Mouse (Mus musculus) neural tube, embryonic 15.5 days (tissue): ENCODE measurements around the gene Slc17a4. TPM values are rescaled to one million over a fixed set of nuclear protein-coding genes. Genes with fewer than 3 reads are reported as not detected.

Experiments used
- ATAC-seq: fragments of 200-750 bp; cut with Nextera tagmentation; 2 replicates; pipeline ENCODE4 v1.8.0; 2017; ENCODE audit warnings: mild to moderate bottlenecking, moderate TSS enrichment, moderate library complexity; ENCODE audit not compliant: low FRiP score
- H3K27ac ChIP-seq: fragments of 300-500 bp; sonication (generic); replicated peaks from 2 replicates; pipeline ENCODE4 v1.5.1; 2015; ENCODE audit warnings: mild to moderate bottlenecking, inconsistent platforms
- H3K27me3 ChIP-seq: fragments of 300-500 bp; sonication (generic); replicated peaks from 2 replicates; pipeline ENCODE4 v1.6.1; 2015; ENCODE audit warnings: inconsistent platforms
- H3K36me3 ChIP-seq: fragments of 300-500 bp; sonication (generic); 2 replicates; pipeline ENCODE4 v1.6.1; 2015; ENCODE audit warnings: inconsistent platforms
- H3K4me1 ChIP-seq: fragments of 300-500 bp; sonication (generic); 2 replicates; pipeline ENCODE4 v1.6.1; 2015; ENCODE audit warnings: inconsistent platforms
- H3K4me2 ChIP-seq: fragments of 300-500 bp; sonication (generic); 2 replicates; pipeline ENCODE4 v1.6.1; 2015; ENCODE audit warnings: inconsistent platforms, mild to moderate bottlenecking, moderate library complexity
- H3K4me3 ChIP-seq: fragments of 300-500 bp; sonication (generic); replicated peaks from 2 replicates; pipeline ENCODE4 v1.5.1; 2015; ENCODE audit warnings: mild to moderate bottlenecking, inconsistent platforms
- H3K9ac ChIP-seq: fragments of 300-500 bp; sonication (generic); replicated peaks from 2 replicates; pipeline ENCODE4 v1.6.1; 2015; ENCODE audit warnings: mild to moderate bottlenecking, inconsistent platforms
- H3K9me3 ChIP-seq: fragments of 300-500 bp; sonication (generic); replicated peaks from 2 replicates; pipeline ENCODE4 v1.6.1; 2016; ENCODE audit warnings: inconsistent platforms
- WGBS: fragments of 180-500 bp; shearing (Covaris S2); methylation state at CpG from one replicate; pipeline ENCODE4 v1.1.7; 2015; ENCODE audit warnings: mixed read lengths; 5-methylcytosine and 5-hydroxymethylcytosine counted together
- polyA plus RNA-seq: library from polyadenylated mRNA; unstranded; fragments of >200 nt; fragmentation: Nextera tagmentation; extraction: Ambion mirVana; gene quantifications from 2 replicates; pipeline ENCODE4 v1.2.1, GENCODE M21; 2015

Gene Slc17a4
- polyA plus RNA-seq, 1 experiment from 2014 or later = 0.15 TPM

DNA sequence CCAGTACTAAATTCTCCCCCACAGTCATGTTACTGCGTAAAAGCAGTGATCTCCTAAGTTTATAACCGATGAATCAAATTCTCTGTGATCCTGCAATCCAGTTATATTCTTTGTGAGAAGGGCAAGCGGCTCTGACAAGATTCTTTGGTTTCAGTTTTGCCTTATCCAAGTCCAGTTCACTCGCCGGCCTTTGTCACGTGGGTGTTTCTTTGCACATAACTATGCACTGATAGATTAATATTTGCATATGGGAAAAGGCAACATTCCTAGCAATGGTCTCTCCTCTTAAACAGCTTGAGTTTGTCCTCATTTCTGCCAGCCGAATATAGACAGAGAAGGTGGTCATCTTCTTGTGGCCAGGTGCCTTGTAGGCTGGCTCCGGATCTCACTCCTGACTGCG, 15.7 kb upstream of the Slc17a4 start:
- Histone ChIP-seq H3K4me2 (no peak overlapping the region), H3K36me3 (no peaks in the 10 kb centered on the region), H3K27me3 (no peaks in the 10 kb centered on the region), H3K9me3 (no peaks in the 10 kb centered on the region), H3K27ac (no peak overlapping the region), H3K4me1 (no peaks in the 10 kb centered on the region), H3K9ac (no peak overlapping the region), H3K4me3 (no peak overlapping the region)
- WGBS = 95% methylated on average over 9 of the region's 9 CpGs
- no peak for ATAC-seq

GRCm38 (mm10) chr13:23928637-23929036, 13.8 kb upstream of the Slc17a4 start:
- Histone ChIP-seq H3K4me2 (no peak overlapping the region), H3K27me3 (no peaks in the 10 kb centered on the region), H3K27ac (no peak overlapping the region), H3K4me3 (no peak overlapping the region), H3K4me1 (no peaks in the 10 kb centered on the region), H3K9ac (no peak overlapping the region), H3K36me3 (no peaks in the 10 kb centered on the region), H3K9me3 (no peaks in the 10 kb centered on the region)
- ATAC-seq = no peak
- WGBS = 66% methylated on average over 3 of the region's 3 CpGs

DNA sequence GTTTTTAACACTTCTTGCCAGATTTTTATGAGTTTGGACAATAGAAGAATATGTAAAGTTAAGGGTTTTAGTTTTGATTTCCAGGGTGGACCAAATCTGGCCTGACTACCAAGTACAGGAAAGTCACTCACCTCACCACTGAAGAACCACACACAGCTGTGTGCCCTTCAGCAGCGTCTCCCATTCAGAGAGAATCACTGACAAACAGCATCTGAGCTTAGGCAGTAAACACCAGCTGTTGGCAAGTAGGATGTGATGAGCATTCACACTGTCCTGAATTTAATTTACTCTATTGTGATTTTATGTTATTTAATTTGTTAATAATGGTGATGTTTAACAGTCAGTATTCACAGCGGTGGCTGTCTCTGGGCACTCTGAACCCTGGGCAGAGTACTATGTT, 11.0 kb upstream of the Slc17a4 start:
- ATAC-seq = no peak
- Histone ChIP-seq H3K9me3 (no peaks in the 10 kb centered on the region), H3K27me3 (no peaks in the 10 kb centered on the region), H3K4me1 (no peaks in the 10 kb centered on the region), H3K36me3 (no peaks in the 10 kb centered on the region), H3K9ac (no peak overlapping the region), H3K27ac (no peak overlapping the region), H3K4me2 (no peak overlapping the region), H3K4me3 (no peak overlapping the region)
- 48% methylated on average over 2 of the region's 2 CpGs for WGBS

GRCm38 (mm10) chr13:23917674-23918073, 2.9 kb upstream of the Slc17a4 start:
- Histone ChIP-seq H3K27me3 (no peaks in the 10 kb centered on the region), H3K9me3 (no peaks in the 10 kb centered on the region), H3K27ac (no peak overlapping the region), H3K9ac (no peak overlapping the region), H3K4me1 (no peaks in the 10 kb centered on the region), H3K4me3 (no peak overlapping the region), H3K36me3 (no peaks in the 10 kb centered on the region), H3K4me2 (no peak overlapping the region)
- no peak for ATAC-seq
- 81% methylated on average over 4 of the region's 4 CpGs for WGBS

- no peak overlapping the region for H3K9ac ChIP-seq
- H3K36me3 ChIP-seq = no peaks in the 10 kb centered on the region
- H3K4me3 ChIP-seq = no peak overlapping the region
- H3K4me1 ChIP-seq = no peaks in the 10 kb centered on the region
- H3K27me3 ChIP-seq = no peaks in the 10 kb centered on the region
- 66% methylated on average over 1 of the region's 1 CpGs for WGBS
- H3K27ac ChIP-seq = no peak overlapping the region
- no peaks in the 10 kb centered on the region for H3K9me3 ChIP-seq
- ATAC-seq = peak; percentile 35; the same call in 1 of the 2 replicates
- no peak overlapping the region for H3K4me2 ChIP-seq
These were observed 1.3 kb upstream of the Slc17a4 start for GRCm38 (mm10) chr13:23916132-23916531.

GRCm38 (mm10) chr13:23913791-23914306, 960 bp downstream of the Slc17a4 start:
- H3K27me3 ChIP-seq = no peaks in the 10 kb centered on the region
- H3K4me2 ChIP-seq = no peak overlapping the region
- no peak overlapping the region for H3K27ac ChIP-seq
- no peaks in the 10 kb centered on the region for H3K4me1 ChIP-seq
- no peak for ATAC-seq
- H3K4me3 ChIP-seq = no peak overlapping the region
- H3K36me3 ChIP-seq = no peaks in the 10 kb centered on the region
- 42% methylated on average over 6 of the region's 6 CpGs for WGBS
- H3K9ac ChIP-seq = no peak overlapping the region
- no peaks in the 10 kb centered on the region for H3K9me3 ChIP-seq

DNA sequence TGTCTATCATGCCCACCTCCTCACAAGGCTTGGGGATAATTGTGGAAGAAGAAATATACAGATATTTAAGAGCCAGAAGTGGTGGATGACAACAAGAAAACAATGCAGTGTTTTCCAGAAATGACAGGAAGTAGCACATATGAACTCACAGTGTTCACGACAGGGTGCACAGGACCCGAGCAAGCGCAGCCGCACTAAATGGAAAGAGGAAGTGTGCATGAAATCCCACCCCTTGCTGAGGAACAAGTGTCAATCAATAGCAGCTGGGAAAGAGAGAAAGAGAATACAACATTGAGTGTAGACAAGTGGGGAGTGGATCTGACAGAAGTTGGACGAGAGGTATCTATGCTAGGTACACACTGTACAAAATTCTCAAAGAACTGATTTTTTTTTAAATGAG, 3.5 kb downstream of the Slc17a4 start:
- no peak overlapping the region for H3K27ac ChIP-seq
- no peaks in the 10 kb centered on the region for H3K9me3 ChIP-seq
- 88% methylated on average over 5 of the region's 5 CpGs for WGBS
- H3K4me1 ChIP-seq = no peaks in the 10 kb centered on the region
- no peak overlapping the region for H3K9ac ChIP-seq
- no peaks in the 10 kb centered on the region for H3K36me3 ChIP-seq
- no peak overlapping the region for H3K4me2 ChIP-seq
- no peak for ATAC-seq
- H3K4me3 ChIP-seq = no peak overlapping the region
- H3K27me3 ChIP-seq = no peaks in the 10 kb centered on the region

DNA sequence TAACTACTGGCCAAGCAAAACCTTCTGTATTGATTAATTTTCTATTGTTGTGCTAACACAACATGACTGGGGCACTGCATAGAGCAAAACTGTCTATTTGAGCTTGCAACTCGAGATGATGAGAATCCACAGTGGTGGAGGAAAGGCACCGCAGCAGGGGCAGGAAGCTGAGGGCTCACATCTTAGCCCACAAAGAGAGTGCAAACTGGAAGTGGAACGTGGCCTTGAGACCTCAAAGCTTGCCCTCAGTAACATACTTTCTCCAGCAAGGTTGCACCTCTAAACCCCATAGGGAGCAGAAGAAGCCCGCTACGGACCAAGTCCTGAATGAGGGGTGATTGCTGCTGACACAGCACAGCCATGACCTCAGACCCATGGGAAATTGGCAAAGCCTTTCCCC, 4.7 kb downstream of the Slc17a4 start:
- H3K27ac ChIP-seq = no peak overlapping the region
- no peaks in the 10 kb centered on the region for H3K36me3 ChIP-seq
- H3K4me1 ChIP-seq = no peaks in the 10 kb centered on the region
- H3K27me3 ChIP-seq = no peaks in the 10 kb centered on the region
- no peak overlapping the region for H3K9ac ChIP-seq
- H3K9me3 ChIP-seq = no peaks in the 10 kb centered on the region
- H3K4me3 ChIP-seq = no peak overlapping the region
- WGBS = 87% methylated on average over 5 of the region's 5 CpGs
- ATAC-seq = no peak
- no peak overlapping the region for H3K4me2 ChIP-seq

GRCm38 (mm10) chr13:23906906-23907305, 7.9 kb downstream of the Slc17a4 start:
- Histone ChIP-seq H3K36me3 (no peaks in the 10 kb centered on the region), H3K4me3 (no peak overlapping the region), H3K27ac (no peak overlapping the region), H3K4me1 (no peaks in the 10 kb centered on the region), H3K9me3 (no peaks in the 10 kb centered on the region), H3K27me3 (no peaks in the 10 kb centered on the region), H3K4me2 (no peak overlapping the region), H3K9ac (no peak overlapping the region)
- no peak for ATAC-seq
- WGBS = 94% methylated on average over 5 of the region's 5 CpGs

GRCm38 (mm10) chr13:23898242-23898641, 16.6 kb downstream of the Slc17a4 start:
- Histone ChIP-seq H3K36me3 (no peaks in the 10 kb centered on the region), H3K27ac (no peak overlapping the region), H3K9me3 (no peaks in the 10 kb centered on the region), H3K4me3 (no peak overlapping the region), H3K9ac (no peak overlapping the region), H3K27me3 (no peaks in the 10 kb centered on the region), H3K4me2 (no peak overlapping the region), H3K4me1 (no peaks in the 10 kb centered on the region)
- ATAC-seq = no peak
- WGBS = 65% methylated on average over 6 of the region's 6 CpGs

GRCm38 (mm10) chr13:23893269-23893593, 21.6 kb downstream of the Slc17a4 start:
- no peaks in the 10 kb centered on the region for H3K27me3 ChIP-seq
- no peaks in the 10 kb centered on the region for H3K4me1 ChIP-seq
- H3K9ac ChIP-seq = no peak overlapping the region
- WGBS = 12% methylated on average over 4 of the region's 4 CpGs
- H3K36me3 ChIP-seq = no peaks in the 10 kb centered on the region
- H3K9me3 ChIP-seq = no peaks in the 10 kb centered on the region
- ATAC-seq = no peak
- no peak overlapping the region for H3K27ac ChIP-seq
- H3K4me3 ChIP-seq = no peak overlapping the region
- H3K4me2 ChIP-seq = no peak overlapping the region

DNA sequence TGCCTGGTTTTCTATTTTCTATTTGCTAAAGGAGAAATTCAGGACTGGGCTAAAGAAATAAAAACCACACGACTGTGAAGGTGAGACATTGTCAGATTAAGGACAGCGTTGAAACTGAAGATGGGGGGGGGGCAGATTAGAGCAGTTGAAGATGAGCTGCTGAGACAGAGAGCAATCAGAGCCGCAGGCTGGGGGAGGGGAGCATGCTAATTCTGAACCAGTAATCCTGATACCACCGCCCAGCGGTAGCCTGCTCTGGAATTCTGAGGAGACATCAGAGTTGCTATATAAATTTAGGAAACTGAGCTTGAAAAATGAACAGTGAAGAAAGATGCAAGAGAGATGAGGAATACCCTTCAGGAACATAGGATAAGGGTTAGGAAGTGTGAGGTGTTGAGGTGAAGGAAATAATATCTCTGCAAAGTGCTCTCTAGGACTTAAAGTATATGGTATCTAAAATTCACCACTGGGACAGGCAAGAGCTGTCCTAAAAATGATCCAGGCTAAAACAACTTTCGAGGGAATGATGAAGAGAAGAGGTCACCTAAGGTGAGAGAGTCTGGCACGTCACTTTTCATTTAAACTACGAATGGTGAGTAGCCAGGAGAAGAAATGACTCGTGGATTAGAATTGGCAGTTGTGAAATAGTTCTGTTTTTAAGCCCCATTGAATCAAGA, 22.1 kb downstream of the Slc17a4 start:
- Histone ChIP-seq H3K4me1 (no peaks in the 10 kb centered on the region), H3K4me3 (no peak overlapping the region), H3K4me2 (no peak overlapping the region), H3K9ac (no peak overlapping the region), H3K27me3 (no peaks in the 10 kb centered on the region), H3K36me3 (no peaks in the 10 kb centered on the region), H3K27ac (no peak overlapping the region), H3K9me3 (no peaks in the 10 kb centered on the region)
- ATAC-seq = no peak
- 22% methylated on average over 9 of the region's 9 CpGs for WGBS
